Mouse (Mus musculus) olfactory bulb, adult 2 months (tissue): ENCODE results near the gene Egfem1.

Experiments used
- CTCF ChIP-seq: fragments of 200-500 bp; IDR thresholded peaks from 2 replicates; pipeline ENCODE4 v1.5.1; 2012; ENCODE audit warnings: low read depth, mild to moderate bottlenecking, low read length, moderate library complexity; ENCODE audit not compliant: insufficient read depth
- POLR2A ChIP-seq: fragments of 200-500 bp; IDR thresholded peaks from 2 replicates; pipeline ENCODE4 v1.6.1; 2012; ENCODE audit warnings: mild to moderate bottlenecking, low read depth, low read length, moderate library complexity; ENCODE audit not compliant: insufficient read depth

GRCm38 (mm10) chr3:29701126-29701525, 619.3 kb downstream of the Egfem1 start:
- TF ChIP-seq CTCF: no peak
- no peak for TF ChIP-seq POLR2A
